Mouse (Mus musculus) A20 (cell line): ENCODE results near the gene Slc13a3.
A peak's percentile ranks its signal among the peaks of the same experiment; 100 is the strongest.

Source experiments
- DNase-seq: peaks from one replicate; pipeline ENCODE4 v3.0.0-alpha.2; 2011; ENCODE audit warnings: low read depth, low spot score

The Slc13a3 gene

GRCm38 (mm10) chr2:165364334-165365091, 108.5 kb downstream of the Slc13a3 start:
- peak; percentile 66 for DNase-seq

GRCm38 (mm10) chr2:165363282-165363681, 109.7 kb downstream of the Slc13a3 start:
- no peak for DNase-seq

GRCm38 (mm10) chr2:165360861-165361260, 112.2 kb downstream of the Slc13a3 start:
- DNase-seq = peak; percentile 81
